Mouse (Mus musculus): ENCODE measurements around the gene Dhrs13.
"Not testable (repeated sequence)": the region's sequence is repeated elsewhere in the genome, so short reads cannot be mapped to it uniquely, and the experiment has no call there.

Dhrs13 gene

GRCm38 (mm10) chr11:78042290-78042870 is 10.3 kb downstream of the Dhrs13 start:
- not testable (repeated sequence) for DNase-seq (ENCODE audit: low read depth, low spot score)

- peak; percentile 72 for DNase-seq (ENCODE audit: low read depth, low spot score)
Measured at GRCm38 (mm10) chr11:78044758-78045251, 12.7 kb downstream of the Dhrs13 start.

GRCm38 (mm10) chr11:78048637-78049036 is 16.6 kb downstream of the Dhrs13 start:
- DNase-seq (ENCODE audit: low read depth, low spot score): not testable (repeated sequence)

GRCm38 (mm10) chr11:78053078-78053477 is 21.0 kb downstream of the Dhrs13 start:
- no peak for DNase-seq (ENCODE audit: low read depth, low spot score)

GRCm38 (mm10) chr11:78056946-78057345 is 24.9 kb downstream of the Dhrs13 start:
- DNase-seq (ENCODE audit: low read depth, low spot score): no peak

GRCm38 (mm10) chr11:78059833-78060757 is 28.0 kb downstream of the Dhrs13 start:
- DNase-seq (ENCODE audit: low read depth, low spot score): peak; percentile 85

GRCm38 (mm10) chr11:78062563-78062962 is 30.5 kb downstream of the Dhrs13 start:
- DNase-seq (ENCODE audit: low read depth, low spot score): no peak

GRCm38 (mm10) chr11:78065906-78066305 is 33.8 kb downstream of the Dhrs13 start:
- DNase-seq (ENCODE audit: low read depth, low spot score): no peak

- DNase-seq (ENCODE audit: low read depth, low spot score): no peak
Measured at GRCm38 (mm10) chr11:78066641-78067040, 34.6 kb downstream of the Dhrs13 start.

- no peak for DNase-seq (ENCODE audit: low read depth, low spot score)
Measured at GRCm38 (mm10) chr11:78067566-78067965, 35.5 kb downstream of the Dhrs13 start.

- no peak for DNase-seq (ENCODE audit: low read depth, low spot score)
Measured at GRCm38 (mm10) chr11:78069130-78069529, 37.0 kb downstream of the Dhrs13 start.

- no peak for DNase-seq (ENCODE audit: low read depth, low spot score)
Measured at GRCm38 (mm10) chr11:78069646-78070045, 37.6 kb downstream of the Dhrs13 start.

GRCm38 (mm10) chr11:78071938-78072337 is 39.9 kb downstream of the Dhrs13 start:
- DNase-seq (ENCODE audit: low read depth, low spot score): no peak

- DNase-seq (ENCODE audit: low read depth, low spot score): no peak
Measured at GRCm38 (mm10) chr11:78072425-78073130, 40.5 kb downstream of the Dhrs13 start.

- DNase-seq (ENCODE audit: low read depth, low spot score): no peak
Measured at GRCm38 (mm10) chr11:78073577-78074276, 41.6 kb downstream of the Dhrs13 start.

GRCm38 (mm10) chr11:78074277-78074652 is 42.2 kb downstream of the Dhrs13 start:
- no peak for DNase-seq (ENCODE audit: low read depth, low spot score)

- DNase-seq (ENCODE audit: low read depth, low spot score): no peak
Measured at GRCm38 (mm10) chr11:78074666-78075065, 42.6 kb downstream of the Dhrs13 start.

GRCm38 (mm10) chr11:78079961-78080921 is 48.2 kb downstream of the Dhrs13 start, which contains the start of gene Eral1:
Gene Eral1, minus strand, starts transcription at chr11:78080383.
- DNase-seq (ENCODE audit: low read depth, low spot score): peak; percentile 88

GRCm38 (mm10) chr11:78083595-78083994 is 51.5 kb downstream of the Dhrs13 start:
- DNase-seq (ENCODE audit: low read depth, low spot score): no peak

- no peak for DNase-seq (ENCODE audit: low read depth, low spot score)
Measured at GRCm38 (mm10) chr11:78086925-78087479, 54.9 kb downstream of the Dhrs13 start.

Measured in 3T3-L1 (cell line).